Mouse (Mus musculus) liver, embryonic 14.5 days (tissue): ENCODE measurements around the gene Gm1673. TPM values are rescaled to one million over a fixed set of nuclear protein-coding genes. Genes with fewer than 3 reads are reported as not detected.

Source experiments
- ATAC-seq: fragments of 200-750 bp; cut with Nextera tagmentation; 2 replicates; pipeline ENCODE4 v1.8.0; 2017; ENCODE audit warnings: moderate number of reproducible peaks, mild to moderate bottlenecking, moderate library complexity; ENCODE audit not compliant: insufficient read depth
- DNase-seq, 3 experiments: peaks; one replicate each; pipeline ENCODE4 v3.0.0-alpha.2; 2012 to 2013; ENCODE audit warnings: low read depth in 3 of 3, low spot score in 3 of 3
- H3K27ac ChIP-seq: fragments of 300-500 bp; sonication (generic); 2 replicates; pipeline ENCODE4 v1.5.1; 2014; ENCODE audit warnings: moderate library complexity, mild to moderate bottlenecking, control low read depth, inconsistent platforms
- H3K27me3 ChIP-seq: fragments of 300-500 bp; sonication (generic); 2 replicates; pipeline ENCODE4 v1.6.1; 2014; ENCODE audit warnings: mild to moderate bottlenecking, low read length, moderate library complexity; ENCODE audit not compliant: control insufficient read depth, insufficient read depth
- H3K36me3 ChIP-seq: fragments of 300-500 bp; sonication (generic); replicated peaks from 2 replicates; pipeline ENCODE4 v1.6.1; 2014; ENCODE audit warnings: low read depth; ENCODE audit not compliant: control insufficient read depth, insufficient read depth
- H3K4me1 ChIP-seq, 2 experiments: fragments of 200-500 bp in 1 of 2; fragments of 300-500 bp in 1 of 2; sonication (generic) in 1 of 2; replicated peaks; 2 replicates each; pipeline ENCODE4 v1.6.1; 2012 to 2014; ENCODE audit warnings: antibody characterized with exemption in 1 of 2, inconsistent platforms in 1 of 2, low read length in 1 of 2; ENCODE audit not compliant: control insufficient read depth in 2 of 2, insufficient read depth in 2 of 2
- H3K4me2 ChIP-seq: fragments of 300-500 bp; sonication (generic); 2 replicates; pipeline ENCODE4 v1.6.1; 2014; ENCODE audit warnings: low read depth, mild to moderate bottlenecking, control low read depth, moderate library complexity
- H3K4me3 ChIP-seq, 2 experiments: fragments of 200-500 bp in 1 of 2; fragments of 300-500 bp in 1 of 2; sonication (generic) in 1 of 2; 2 replicates each; pipeline ENCODE4 v1.5.1; 2012 to 2014; ENCODE audit warnings: low read depth in 2 of 2, low read length in 2 of 2, mild to moderate bottlenecking in 2 of 2, control low read depth in 1 of 2, inconsistent platforms in 1 of 2, moderate library complexity in 1 of 2; ENCODE audit not compliant: insufficient read depth in 1 of 2
- H3K9ac ChIP-seq: fragments of 300-500 bp; sonication (generic); replicated peaks from 2 replicates; pipeline ENCODE4 v1.6.1; 2014; ENCODE audit warnings: mild to moderate bottlenecking, control low read depth, moderate library complexity
- H3K9me3 ChIP-seq: fragments of 300-500 bp; sonication (generic); 2 replicates; pipeline ENCODE4 v1.6.1; 2016; ENCODE audit warnings: low read length, mixed read lengths; ENCODE audit not compliant: control insufficient read depth
- CTCF ChIP-seq: IDR thresholded peaks from 2 replicates; pipeline ENCODE4 v1.5.1; 2016; ENCODE audit warnings: antibody characterized with exemption, low read depth, control low read depth
- EP300 ChIP-seq: IDR thresholded peaks from 2 replicates; pipeline ENCODE4 v1.6.1; 2016; ENCODE audit warnings: antibody characterized with exemption, low read depth
- WGBS: fragments of 180-500 bp; shearing (Covaris S2); extraction: QIAGEN DNeasy Blood & Tissue Kit; methylation state at CpG from one replicate; pipeline ENCODE4 v1.1.7; 2014; ENCODE audit not compliant: insufficient replicate concordance; 5-methylcytosine and 5-hydroxymethylcytosine counted together
- polyA plus RNA-seq, 2 experiments: library from polyadenylated mRNA; depleted of rRNA in 1 of 2; stranded (reverse) in 1 of 2; unstranded in 1 of 2; fragments of >200 nt; fragmentation: Nextera tagmentation in 1 of 2; extraction: Ambion mirVana in 1 of 2; gene quantifications; 2 replicates each; pipeline versions ENCODE4 v1.2.1 to v1.2.3; 2012 to 2014

Gm1673 gene
- polyA plus RNA-seq, 2 experiments: 2.6 to 2.7 TPM

GRCm38 (mm10) chr5:33954354-33954753 lies 28.9 kb upstream of the Gm1673 start:
- no peak for ATAC-seq
- Histone ChIP-seq H3K4me1 (no peaks in the 10 kb centered on the region), H3K27ac (no peak overlapping the region), H3K4me3 (no peak overlapping the region), H3K27me3 (no peaks in the 10 kb centered on the region), H3K9me3 (no peaks in the 10 kb centered on the region; the same call in none of the 2 replicates), H3K9ac (no peak overlapping the region), H3K4me2 (no peak overlapping the region), H3K36me3 (no peaks in the 10 kb centered on the region)
- DNase-seq: peak in 1 of 3 experiments; percentile 29
- TF ChIP-seq EP300 (no peak), CTCF (peak; percentile 94)
- 34% methylated on average over 10 of the region's 10 CpGs for WGBS

GRCm38 (mm10) chr5:33955868-33956267 lies 27.4 kb upstream of the Gm1673 start:
- Histone ChIP-seq H3K9me3 (no peaks in the 10 kb centered on the region; the same call in none of the 2 replicates), H3K36me3 (no peaks in the 10 kb centered on the region), H3K27ac (no peak overlapping the region), H3K9ac (no peak overlapping the region), H3K27me3 (no peaks in the 10 kb centered on the region), H3K4me1 (no peaks in the 10 kb centered on the region), H3K4me2 (no peak overlapping the region), H3K4me3 (no peak overlapping the region)
- DNase-seq (no peak), ATAC-seq (no peak)
- WGBS: 77% methylated on average over 4 of the region's 4 CpGs
- no peak for TF ChIP-seq CTCF
- no peak for TF ChIP-seq EP300

GRCm38 (mm10) chr5:33959382-33959781 lies 23.9 kb upstream of the Gm1673 start:
- H3K27me3 ChIP-seq: no peaks in the 10 kb centered on the region
- no peak overlapping the region for H3K9ac ChIP-seq
- no peak overlapping the region for H3K4me2 ChIP-seq
- no peaks in the 10 kb centered on the region for H3K36me3 ChIP-seq
- H3K9me3 ChIP-seq: no peaks in the 10 kb centered on the region
- no peak overlapping the region for H3K4me3 ChIP-seq
- WGBS: 51% methylated on average over 4 of the region's 4 CpGs
- no peak for ATAC-seq
- DNase-seq: no peak
- no peak for TF ChIP-seq EP300
- TF ChIP-seq CTCF: no peak
- H3K4me1 ChIP-seq: no peaks in the 10 kb centered on the region
- H3K27ac ChIP-seq: no peak overlapping the region

GRCm38 (mm10) chr5:33974736-33975135 lies 8.5 kb upstream of the Gm1673 start:
- TF ChIP-seq CTCF: no peak
- no peak for TF ChIP-seq EP300
- Histone ChIP-seq H3K36me3 (no peaks in the 10 kb centered on the region), H3K9me3 (no peaks in the 10 kb centered on the region), H3K27me3 (no peaks in the 10 kb centered on the region), H3K4me1 (no peaks in the 10 kb centered on the region), H3K4me3 (no peak overlapping the region), H3K4me2 (no peak overlapping the region), H3K9ac (no peak overlapping the region), H3K27ac (no peak overlapping the region)
- whole genome bisulfite sequencing: 37% methylated on average over 2 of the region's 2 CpGs
- DNase-seq (no peak), ATAC-seq (no peak)

- DNase-seq: no peak
- ATAC-seq: no peak
- Histone ChIP-seq H3K4me1 (no peaks in the 10 kb centered on the region), H3K9ac (no peak overlapping the region), H3K4me3 (no peak overlapping the region), H3K27me3 (no peaks in the 10 kb centered on the region), H3K36me3 (no peaks in the 10 kb centered on the region), H3K9me3 (no peaks in the 10 kb centered on the region), H3K4me2 (no peak overlapping the region), H3K27ac (no peak overlapping the region)
- WGBS: 24% methylated on average over 3 of the region's 3 CpGs
- TF ChIP-seq EP300 (no peak), CTCF (no peak)
Observed at GRCm38 (mm10) chr5:33976267-33976666, 7.0 kb upstream of the Gm1673 start.
